Mouse (Mus musculus) thymus, adult 2 months (tissue): Measurements from ENCODE around the gene Tmprss7. TPM values are rescaled to one million over a fixed set of nuclear protein-coding genes. Genes with fewer than 3 reads are reported as not detected.
A peak's percentile ranks its signal among the peaks of the same experiment; 100 is the strongest.

Experiments
- DNase-seq: peaks from one replicate; pipeline ENCODE4 v3.0.0; 2021
- H3K27ac ChIP-seq: fragments of 200-500 bp; 2 replicates; pipeline ENCODE4 v1.5.1; 2012; ENCODE audit warnings: low read length, control low read depth; ENCODE audit not compliant: control insufficient read depth, insufficient read depth
- H3K27me3 ChIP-seq: fragments of 200-500 bp; 2 replicates; pipeline ENCODE4 v1.6.1; 2012; ENCODE audit warnings: mild to moderate bottlenecking, low read length, moderate library complexity, mixed read lengths; ENCODE audit not compliant: control insufficient read depth, insufficient read depth
- H3K36me3 ChIP-seq: fragments of 200-500 bp; 2 replicates; pipeline ENCODE4 v1.6.1; 2012; ENCODE audit warnings: mild to moderate bottlenecking, low read length, moderate library complexity; ENCODE audit not compliant: control insufficient read depth, insufficient read depth
- H3K4me1 ChIP-seq: fragments of 200-500 bp; replicated peaks from 2 replicates; pipeline ENCODE4 v1.6.1; 2012; ENCODE audit warnings: low read length; ENCODE audit not compliant: control insufficient read depth, insufficient read depth
- H3K4me3 ChIP-seq: fragments of 200-500 bp; 2 replicates; pipeline ENCODE4 v1.5.1; 2012; ENCODE audit warnings: mild to moderate bottlenecking, low read length, control low read depth, moderate library complexity; ENCODE audit not compliant: control insufficient read depth, insufficient read depth
- CTCF ChIP-seq: fragments of 200-500 bp; IDR thresholded peaks from 2 replicates; pipeline ENCODE4 v1.5.1; 2012; ENCODE audit warnings: mild to moderate bottlenecking, control low read depth, low read length, moderate library complexity, borderline replicate concordance; ENCODE audit not compliant: control insufficient read depth, poor library complexity, insufficient read depth; ENCODE audit errors: extremely low read depth
- POLR2A ChIP-seq: fragments of 200-500 bp; IDR thresholded peaks from 2 replicates; pipeline ENCODE4 v1.6.1; 2012; ENCODE audit warnings: mild to moderate bottlenecking, low read length, control low read depth, moderate library complexity; ENCODE audit not compliant: control insufficient read depth, poor library complexity, insufficient read depth; ENCODE audit errors: extremely low read depth
- WGBS: fragments of 180-500 bp; shearing (Covaris S2); methylation state at CpG from one replicate; pipeline ENCODE4 v1.1.7; 2018; 5-methylcytosine and 5-hydroxymethylcytosine counted together
- polyA plus RNA-seq: library from polyadenylated mRNA; depleted of rRNA; stranded (reverse); fragments of >200 nt; gene quantifications from 2 replicates; pipeline ENCODE4 v1.2.3, GENCODE M21; 2012

Tmprss7 gene
- polyA plus RNA-seq, 1 experiment = 0.07 TPM

DNA sequence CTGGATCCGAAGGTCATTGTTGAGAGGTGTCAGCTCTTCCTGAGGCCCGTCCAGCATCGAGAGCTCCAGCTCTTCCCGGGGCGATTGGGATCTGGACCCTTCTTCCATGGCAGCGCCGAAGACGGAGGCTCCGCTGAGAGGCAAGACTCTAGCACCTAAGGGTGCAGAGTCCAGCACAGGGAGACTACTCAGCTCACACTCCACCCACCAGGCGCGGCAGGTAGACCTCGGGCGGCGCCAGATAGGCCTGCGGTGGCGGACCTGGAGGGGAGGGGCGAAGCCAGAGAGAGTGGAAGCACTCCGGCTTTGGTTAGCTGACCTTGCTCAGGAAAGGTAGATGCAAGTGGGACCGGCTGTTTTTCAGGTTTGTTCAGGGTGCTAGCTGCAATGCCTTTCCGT lies 39.5 kb downstream of the Tmprss7 start, which contains the start of gene BC016579:
Gene BC016579, minus strand, starts transcription at position 135 of the 399 bp plus-strand sequence.
- DNase-seq = peak; percentile 14
- peaks cover 11% of the 10 kb centered on the region for H3K4me1 ChIP-seq

DNA sequence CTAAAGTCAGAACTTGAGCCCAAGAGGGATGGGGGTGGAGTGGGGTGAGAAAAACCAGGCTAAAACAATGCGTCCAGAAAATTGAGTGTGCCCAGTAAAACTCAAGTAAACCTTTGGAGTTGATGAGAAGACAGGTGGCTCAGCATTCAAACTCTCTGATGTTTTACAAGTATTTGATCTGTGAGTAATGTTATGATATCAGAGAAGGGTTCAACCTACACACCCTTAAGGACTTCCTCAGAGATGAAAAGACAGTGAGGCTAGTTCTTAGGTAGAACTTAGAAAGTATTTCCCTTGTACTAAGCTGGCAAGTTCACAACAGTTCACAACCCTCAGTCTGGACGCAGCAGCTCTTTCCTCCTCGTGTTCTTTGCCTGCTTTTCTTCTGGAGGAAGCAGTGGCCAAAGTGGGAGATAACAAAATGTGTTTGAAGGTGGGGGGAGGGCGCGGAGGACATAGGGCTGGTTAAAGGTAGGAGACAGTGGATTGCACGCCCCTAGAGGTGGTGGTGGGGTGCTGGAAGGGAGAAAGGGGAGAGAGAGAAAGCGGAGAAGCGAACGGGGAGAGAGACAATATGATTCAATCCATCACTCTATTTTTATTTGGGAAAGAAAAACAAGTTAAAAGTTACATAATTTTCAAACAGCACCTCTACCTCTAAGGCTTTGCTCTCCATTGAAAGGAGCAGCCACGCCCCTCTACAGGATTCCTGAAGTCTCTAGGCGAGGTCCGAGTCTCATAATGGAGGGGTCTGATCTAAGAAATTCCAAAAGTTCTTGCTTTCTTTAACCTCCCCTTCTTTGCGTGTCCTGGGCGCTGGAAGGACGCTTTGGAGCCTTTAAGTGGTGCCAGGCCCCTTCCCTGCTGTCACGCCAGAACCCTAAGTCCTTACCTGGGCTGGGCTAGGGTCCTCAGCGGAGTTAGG lies 40.2 kb downstream of the Tmprss7 start:
- Histone ChIP-seq H3K27ac (no peak overlapping the region), H3K4me1 (peaks cover 11% of the 10 kb centered on the region), H3K36me3 (no peaks in the 10 kb centered on the region), H3K4me3 (0 out of 2 replicates have a peak overlapping the region, but pooled peaks have one; percentile 16), H3K27me3 (no peaks in the 10 kb centered on the region)
- no peak for DNase-seq
- WGBS = 15% methylated on average over 17 of the region's 17 CpGs
- TF ChIP-seq POLR2A (no peak), CTCF (no peak)

More for the DNA sequence above, 39.5 kb downstream of the Tmprss7 start, which contains the start of gene BC016579:
- H3K27me3 ChIP-seq = no peaks in the 10 kb centered on the region
- no peak within 1 kb of the TSS for H3K27ac ChIP-seq
- TF ChIP-seq POLR2A (no peak), CTCF (no peak)
- WGBS = 19% methylated on average over 20 of the region's 20 CpGs
- no peaks in the 10 kb centered on the region for H3K36me3 ChIP-seq
- 0 out of 2 replicates have a peak within 1 kb of the TSS, but pooled peaks have one; percentile 16 for H3K4me3 ChIP-seq

DNA sequence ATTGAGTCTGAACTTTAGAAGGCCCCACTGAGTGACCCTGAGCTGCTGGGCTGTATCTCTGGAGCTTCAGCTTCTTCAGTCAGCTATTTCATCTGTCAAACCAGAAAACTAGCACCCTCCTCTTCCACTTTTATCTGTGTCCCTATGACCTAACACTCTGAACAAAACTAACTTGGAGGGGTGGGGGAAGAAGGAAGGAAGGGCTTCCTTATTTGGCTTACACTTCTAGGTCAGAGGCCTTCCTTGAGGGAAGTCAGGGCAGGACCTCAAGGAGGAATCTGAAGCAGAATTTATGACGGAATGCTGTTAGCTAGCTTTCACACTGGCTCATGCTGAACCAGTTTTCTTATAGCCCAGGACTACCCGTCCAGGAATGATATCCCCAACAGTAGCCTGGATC lies 42.0 kb downstream of the Tmprss7 start:
- H3K27ac ChIP-seq = no peak overlapping the region
- H3K36me3 ChIP-seq = no peaks in the 10 kb centered on the region
- no peaks in the 10 kb centered on the region for H3K27me3 ChIP-seq
- WGBS = 95% methylated on average over 2 of the region's 2 CpGs
- no peak for DNase-seq
- no peak overlapping the region for H3K4me3 ChIP-seq
- TF ChIP-seq CTCF (no peak), POLR2A (no peak)
- peaks cover 11% of the 10 kb centered on the region for H3K4me1 ChIP-seq

DNA sequence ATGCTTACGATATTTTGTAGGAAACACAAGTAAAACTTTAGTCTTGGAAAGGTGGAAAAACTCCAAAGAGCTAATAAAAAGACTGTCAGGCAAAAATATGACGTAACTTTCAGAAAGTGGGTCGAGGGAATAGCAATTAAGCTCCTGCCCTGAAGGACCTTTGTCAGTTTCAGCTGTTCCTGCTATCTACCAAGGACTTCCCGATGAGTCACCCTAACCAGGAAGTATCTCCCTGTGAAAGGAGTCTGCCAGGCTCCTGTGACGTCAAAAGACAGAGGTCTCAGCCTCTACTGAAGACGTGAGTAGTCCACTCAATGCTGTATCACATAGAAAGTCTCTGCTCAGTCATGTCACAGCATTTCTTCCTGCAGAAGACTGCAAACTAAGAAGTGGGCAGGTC lies 49.1 kb downstream of the Tmprss7 start:
- 57% methylated on average over 6 of the region's 6 CpGs for WGBS
- Histone ChIP-seq H3K4me1 (no peaks in the 10 kb centered on the region), H3K36me3 (no peaks in the 10 kb centered on the region), H3K27ac (no peak overlapping the region), H3K4me3 (no peak overlapping the region), H3K27me3 (no peaks in the 10 kb centered on the region)
- no peak for DNase-seq
- no peak for TF ChIP-seq POLR2A
- TF ChIP-seq CTCF = no peak

DNA sequence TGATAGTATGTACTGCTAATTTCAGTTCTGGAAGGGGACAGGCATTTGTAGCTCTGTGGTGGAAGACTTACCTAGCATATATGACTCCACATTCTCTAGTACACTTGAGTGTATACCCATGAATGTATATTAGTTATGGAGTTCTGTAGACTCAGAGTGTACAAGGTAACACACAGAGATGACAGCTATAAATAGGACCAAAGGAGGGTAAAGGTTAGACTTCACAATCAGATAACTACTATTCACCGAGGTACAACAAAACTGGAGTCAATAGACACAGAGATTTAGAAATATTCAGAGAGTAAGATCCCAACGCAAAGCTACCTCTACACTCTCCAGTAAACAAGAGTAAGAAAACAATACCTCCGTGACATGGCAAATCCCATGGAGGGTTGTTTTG lies 49.5 kb downstream of the Tmprss7 start:
- H3K27ac ChIP-seq = no peak overlapping the region
- H3K36me3 ChIP-seq = no peaks in the 10 kb centered on the region
- no peak for DNase-seq
- WGBS = 90% methylated on average over 3 of the region's 3 CpGs
- TF ChIP-seq POLR2A (no peak), CTCF (no peak)
- no peaks in the 10 kb centered on the region for H3K27me3 ChIP-seq
- no peak overlapping the region for H3K4me3 ChIP-seq
- no peaks in the 10 kb centered on the region for H3K4me1 ChIP-seq

DNA sequence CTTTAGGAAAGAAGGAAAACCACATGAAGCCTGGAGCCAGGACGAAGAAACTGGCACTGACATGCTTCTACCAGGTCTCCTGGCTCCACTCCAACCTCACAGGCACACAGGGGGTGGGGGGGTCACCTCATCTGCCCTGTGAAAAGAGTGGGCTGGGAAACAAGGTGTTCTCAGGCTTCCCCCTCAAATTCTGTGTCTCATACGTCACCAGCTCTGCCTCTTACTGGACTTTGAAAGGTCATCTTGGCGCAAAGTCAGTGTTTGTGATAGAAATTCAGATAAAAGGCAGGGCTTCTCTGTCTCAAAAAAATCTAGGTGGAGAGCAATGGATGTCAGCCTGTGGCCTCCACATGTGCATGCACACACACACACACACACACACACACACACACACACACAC lies 52.2 kb downstream of the Tmprss7 start:
- Histone ChIP-seq H3K27ac (no peak overlapping the region), H3K36me3 (no peaks in the 10 kb centered on the region), H3K4me1 (no peaks in the 10 kb centered on the region), H3K27me3 (no peaks in the 10 kb centered on the region), H3K4me3 (no peak overlapping the region)
- 77% methylated on average over 3 of the region's 3 CpGs for WGBS
- no peak for DNase-seq
- TF ChIP-seq POLR2A (no peak), CTCF (no peak)

DNA sequence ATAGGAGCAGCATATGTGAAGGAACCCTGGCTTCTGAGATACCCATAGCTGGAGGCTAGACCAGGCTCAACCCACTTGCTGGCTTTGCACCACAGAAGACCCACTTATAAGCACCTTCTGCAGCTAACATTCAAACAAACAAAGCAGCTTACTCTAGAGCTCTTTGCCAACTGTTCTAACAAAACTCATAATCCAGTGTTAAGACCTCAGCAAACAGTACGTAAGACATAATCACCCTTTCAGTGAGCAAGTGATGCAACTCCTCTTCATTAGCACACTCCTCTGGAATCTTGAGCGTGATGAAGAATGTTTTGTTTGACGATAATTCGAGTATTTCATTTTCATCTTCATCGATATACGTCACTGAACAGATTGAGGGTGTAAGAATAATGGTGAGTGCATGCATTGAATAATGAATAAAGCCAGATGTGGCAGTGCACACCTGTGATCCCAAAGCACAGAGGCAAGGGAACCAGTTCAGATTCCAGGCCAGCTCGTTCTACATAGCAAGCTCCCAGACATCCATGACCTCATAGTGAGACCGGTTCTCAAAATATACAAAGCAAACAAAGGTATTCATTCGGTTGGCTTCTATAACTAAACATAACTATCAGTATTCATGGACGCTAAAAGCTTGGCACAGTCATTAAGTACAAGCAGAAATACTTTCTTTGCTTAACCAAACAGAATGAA lies 53.2 kb downstream of the Tmprss7 start:
- no peaks in the 10 kb centered on the region for H3K4me1 ChIP-seq
- H3K27ac ChIP-seq = no peak overlapping the region

More for the DNA sequence above, 53.2 kb downstream of the Tmprss7 start:
- no peak overlapping the region for H3K4me3 ChIP-seq
- DNase-seq = no peak
- WGBS = 94% methylated on average over 10 of the region's 10 CpGs
- TF ChIP-seq POLR2A (no peak), CTCF (no peak)
- H3K36me3 ChIP-seq = no peaks in the 10 kb centered on the region
- H3K27me3 ChIP-seq = no peaks in the 10 kb centered on the region
